Mouse (Mus musculus) frontal cortex, adult (tissue): ENCODE results near the gene Gm42688.

Source experiments
- ATAC-seq: cut with Nextera tagmentation; 2 replicates; pipeline ENCODE4 v1.9.2; 2017; ENCODE audit warnings: mild to moderate bottlenecking, moderate library complexity, mixed read lengths; ENCODE audit not compliant: low TSS enrichment

Gm42688 gene

GRCm38 (mm10) chr6:83101316-83101687 lies at the start of gene Gm42688, which contains the start of gene Ccdc142:
TSS of gene Gm42688 (plus strand) at chr6:83101617.
TSS of gene Ccdc142 (plus strand) at chr6:83101601.
- peak; percentile 62 for ATAC-seq

DNA sequence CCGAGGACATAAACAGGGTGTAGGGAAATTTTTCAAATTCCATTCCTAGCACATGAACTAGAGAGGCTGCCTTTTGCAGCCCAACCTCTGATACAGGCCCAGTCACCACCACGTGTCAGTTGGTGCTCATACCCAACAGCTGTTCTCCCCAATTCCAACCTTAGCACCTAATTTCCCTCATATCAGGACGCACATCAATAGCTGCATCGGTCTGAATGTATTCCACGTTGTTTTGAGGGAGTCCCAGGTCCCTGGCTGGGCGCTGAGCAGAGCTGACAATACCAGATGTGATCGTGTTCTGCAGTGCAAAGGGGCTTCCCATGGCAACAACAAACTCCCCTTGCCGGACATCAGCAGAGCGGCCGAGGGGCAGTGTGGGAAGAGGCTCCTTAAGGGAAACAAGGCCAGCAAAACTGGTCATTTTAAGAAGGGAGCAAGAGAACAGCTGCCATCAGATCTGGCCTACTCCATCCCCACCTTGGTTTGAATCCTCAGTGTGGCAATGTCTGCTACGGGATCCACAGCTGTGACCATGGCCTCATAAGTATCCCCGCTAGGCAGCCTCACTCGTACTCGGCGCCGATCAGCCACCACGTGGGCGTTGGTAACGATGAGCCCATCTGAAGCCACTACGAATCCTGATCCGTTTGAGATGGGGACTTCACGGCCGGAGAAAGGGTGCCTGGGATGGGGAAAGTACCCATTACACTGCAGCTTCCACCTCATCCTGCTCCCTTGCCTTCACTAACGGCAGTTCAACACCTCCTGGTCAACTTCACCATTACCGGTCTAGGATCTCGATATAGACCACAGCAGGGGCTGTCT lies 48.1 kb upstream of the Gm42688 start:
- peak; percentile 9; the same call in 1 of the 2 replicates for ATAC-seq

- ATAC-seq: peak; percentile 89
Observed at GRCm38 (mm10) chr6:83054074-83054851, 47.2 kb upstream of the Gm42688 start, which contains the start of gene Aup1. TSS of gene Aup1 (plus strand) at chr6:83054521.

DNA sequence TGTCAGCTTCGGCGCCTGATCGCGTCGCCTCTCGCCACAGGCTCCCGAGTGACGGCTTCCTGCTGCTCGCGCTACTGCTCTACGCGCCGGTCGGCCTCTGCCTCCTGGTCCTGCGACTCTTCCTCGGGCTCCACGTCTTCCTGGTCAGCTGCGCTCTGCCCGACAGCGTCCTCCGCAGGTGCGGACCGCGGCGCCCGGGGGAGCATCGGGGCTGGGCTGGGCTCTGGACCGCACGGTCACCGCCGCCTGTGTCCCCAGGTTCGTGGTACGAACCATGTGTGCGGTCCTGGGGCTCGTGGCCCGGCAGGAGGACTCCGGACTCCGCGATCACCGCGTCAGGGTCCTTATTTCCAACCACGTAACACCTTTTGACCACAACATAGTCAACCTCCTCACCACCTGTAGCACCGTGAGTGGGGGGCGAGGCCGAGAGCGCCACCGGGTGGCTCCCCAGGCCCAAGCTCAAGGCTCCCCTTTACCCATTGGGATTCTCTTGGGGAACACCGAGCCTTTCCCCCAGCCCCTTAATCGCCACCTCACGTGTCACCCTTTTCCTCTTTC lies 46.5 kb upstream of the Gm42688 start, which contains the start of gene Htra2:
Gene Htra2, minus strand, starts transcription at position 403 of the 561 bp plus-strand sequence.
- peak; percentile 24 for ATAC-seq

DNA sequence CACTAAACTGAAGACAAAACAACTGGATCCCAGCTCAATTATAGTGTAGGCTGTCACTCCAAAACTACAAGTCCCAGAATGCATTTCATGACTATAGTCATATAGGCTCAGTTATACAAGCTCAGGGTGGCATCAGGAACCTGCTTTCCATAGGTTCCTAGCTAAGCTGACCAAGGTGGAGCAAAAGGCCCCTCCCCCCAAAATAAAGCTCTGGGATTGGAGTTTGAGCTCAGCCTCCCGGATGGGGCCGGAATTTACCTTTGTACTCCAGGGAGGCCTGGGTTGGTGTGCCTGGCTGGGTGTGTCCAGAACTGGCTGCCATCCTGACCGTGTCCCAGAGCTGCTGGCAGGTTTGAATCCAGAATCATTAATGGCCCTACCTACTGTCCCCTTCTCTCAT lies 43.6 kb upstream of the Gm42688 start, which contains the start of gene Dqx1:
Gene Dqx1, plus strand, starts transcription at position 55 of the 400 bp plus-strand sequence.
- peak; percentile 26 for ATAC-seq

DNA sequence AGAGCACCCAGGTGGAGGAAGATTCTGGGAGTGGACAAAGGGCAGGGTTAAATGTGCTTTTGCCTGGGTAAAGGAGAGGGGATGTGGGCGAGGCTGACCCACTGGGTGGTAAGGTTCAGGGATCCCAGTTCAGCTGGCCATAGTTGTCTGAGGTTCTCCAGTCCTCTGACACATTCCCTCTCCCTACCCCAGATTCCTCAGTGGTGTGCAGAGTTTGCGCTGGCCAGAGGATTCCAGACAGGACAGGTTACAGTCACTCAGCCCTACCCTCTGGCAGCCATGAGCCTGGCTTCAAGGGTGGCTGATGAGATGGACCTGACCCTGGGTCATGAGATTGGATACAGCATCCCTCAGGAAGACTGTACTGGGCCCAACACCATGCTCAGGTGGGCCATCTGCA lies 42.7 kb upstream of the Gm42688 start:
- ATAC-seq: no peak

DNA sequence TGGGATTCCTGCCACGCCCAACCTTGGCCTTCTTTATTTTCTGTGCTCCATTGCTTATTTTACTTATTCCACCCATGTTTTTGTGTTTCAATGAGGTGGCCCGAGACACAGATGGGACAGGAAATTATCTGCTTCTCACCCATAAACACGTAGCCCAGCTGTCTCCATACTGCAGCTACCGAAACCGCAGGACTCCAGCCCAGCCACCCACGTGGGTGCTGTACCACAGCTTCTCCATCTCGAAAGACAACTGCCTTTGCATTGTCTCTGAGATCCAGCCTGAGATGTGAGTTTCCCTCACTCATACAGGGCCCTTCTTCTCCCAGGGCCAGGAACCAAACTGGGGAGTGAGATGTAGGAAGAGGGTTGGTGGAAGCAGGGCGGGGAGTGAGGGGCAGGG lies 35.4 kb upstream of the Gm42688 start:
- ATAC-seq: no peak

- ATAC-seq: no peak
Observed at GRCm38 (mm10) chr6:83066441-83066840, 35.0 kb upstream of the Gm42688 start.

- ATAC-seq: no peak
Observed at GRCm38 (mm10) chr6:83068221-83068620, 33.2 kb upstream of the Gm42688 start.

GRCm38 (mm10) chr6:83068706-83069487 lies 32.5 kb upstream of the Gm42688 start:
- ATAC-seq: no peak

DNA sequence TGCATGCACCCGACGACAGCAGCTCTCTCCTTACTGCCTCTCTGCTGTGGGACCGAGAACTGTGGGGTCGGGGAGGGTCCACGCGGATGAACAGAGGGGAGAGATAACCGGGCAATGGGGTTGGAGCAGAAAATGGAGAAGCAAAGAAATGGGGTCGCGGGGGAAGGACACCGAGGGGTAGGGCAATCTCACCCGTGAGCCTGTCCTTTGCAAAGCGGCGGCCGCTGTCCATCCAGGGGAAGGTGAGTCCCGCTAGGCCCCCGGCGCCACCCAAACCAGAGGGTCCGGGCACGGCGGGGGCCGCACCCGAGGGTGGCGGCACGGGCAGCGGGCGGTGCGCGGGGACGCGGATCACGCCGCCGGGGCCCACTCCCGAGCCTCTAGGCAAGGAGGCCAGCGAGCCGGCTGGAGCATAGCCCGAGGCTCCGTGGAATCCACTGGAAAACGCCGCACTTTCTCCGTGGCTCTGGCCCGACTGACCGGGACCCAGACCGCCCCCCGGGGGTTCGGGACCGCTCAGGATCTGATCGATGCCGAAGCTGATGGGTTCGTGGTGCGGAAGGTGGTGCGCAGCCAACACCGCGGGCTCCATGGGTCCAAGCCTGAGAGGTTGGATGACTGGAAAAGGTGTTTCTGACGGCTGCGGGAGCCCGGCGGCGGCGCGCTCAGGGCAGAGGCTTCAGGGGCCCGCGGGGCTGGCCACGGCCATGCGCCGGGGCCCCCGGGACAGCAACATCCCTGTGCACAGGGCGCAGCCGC lies 31.8 kb upstream of the Gm42688 start:
- no peak for ATAC-seq

GRCm38 (mm10) chr6:83070247-83070310 lies 31.3 kb upstream of the Gm42688 start, which contains the start of gene Tlx2:
TSS of gene Tlx2 (minus strand) at chr6:83070293.
- no peak for ATAC-seq

DNA sequence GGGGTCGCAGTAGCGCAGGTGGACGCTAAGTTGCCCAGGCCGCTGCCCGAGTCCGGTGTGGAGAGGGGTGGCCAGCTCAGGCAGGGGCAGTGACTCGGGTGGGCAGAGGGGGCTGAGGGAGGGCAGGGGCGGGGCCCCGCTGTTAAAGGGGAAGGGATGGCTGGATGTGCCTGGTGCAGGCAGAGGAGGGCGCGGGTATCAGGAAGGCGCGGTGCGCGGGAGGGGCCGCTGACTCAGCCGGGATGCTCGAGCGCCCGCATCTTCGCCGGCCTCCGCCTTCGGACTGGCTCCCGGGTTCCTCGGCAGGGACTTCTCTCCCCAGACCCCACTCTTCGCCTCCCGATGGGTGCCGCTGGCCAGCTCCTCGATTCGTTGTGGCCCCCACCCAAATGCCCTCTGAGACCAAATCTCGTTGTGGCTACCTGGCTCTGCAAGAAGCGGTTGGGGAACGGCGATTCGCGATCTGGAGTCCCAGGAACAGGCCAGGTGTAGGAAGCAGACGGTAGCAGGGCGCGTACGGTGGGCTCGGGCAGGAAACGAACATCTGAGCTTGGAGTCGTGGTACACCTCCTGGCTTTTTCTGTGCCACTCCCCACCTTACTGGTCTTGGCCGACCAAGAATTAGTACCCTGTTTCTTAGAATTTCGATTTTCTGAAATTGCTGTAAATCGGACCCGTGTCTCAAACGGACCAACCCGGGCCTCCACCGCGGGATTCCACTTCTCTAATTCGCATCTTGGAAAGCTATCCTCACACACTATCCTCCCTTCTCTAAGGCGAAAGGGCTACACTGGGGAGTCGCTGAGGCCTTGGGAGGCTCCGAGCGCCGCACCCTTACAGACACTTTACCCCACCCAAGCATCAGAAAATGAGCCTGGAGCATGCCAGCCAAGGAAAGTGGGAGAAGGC lies 30.9 kb upstream of the Gm42688 start:
- no peak for ATAC-seq

- no peak for ATAC-seq
Observed at GRCm38 (mm10) chr6:83071220-83071619, 30.2 kb upstream of the Gm42688 start.

- ATAC-seq: no peak
Observed at GRCm38 (mm10) chr6:83074979-83075378, 26.4 kb upstream of the Gm42688 start.

- peak; percentile 39; the same call in 1 of the 2 replicates for ATAC-seq
Observed at GRCm38 (mm10) chr6:83077630-83078323, 23.6 kb upstream of the Gm42688 start, which contains the start of gene Pcgf1. TSS of gene Pcgf1 (plus strand) at chr6:83077869.

- peak; percentile 92 for ATAC-seq
Observed at GRCm38 (mm10) chr6:83078324-83078858, 23.0 kb upstream of the Gm42688 start.

GRCm38 (mm10) chr6:83080210-83080609 lies 21.2 kb upstream of the Gm42688 start:
- no peak for ATAC-seq

DNA sequence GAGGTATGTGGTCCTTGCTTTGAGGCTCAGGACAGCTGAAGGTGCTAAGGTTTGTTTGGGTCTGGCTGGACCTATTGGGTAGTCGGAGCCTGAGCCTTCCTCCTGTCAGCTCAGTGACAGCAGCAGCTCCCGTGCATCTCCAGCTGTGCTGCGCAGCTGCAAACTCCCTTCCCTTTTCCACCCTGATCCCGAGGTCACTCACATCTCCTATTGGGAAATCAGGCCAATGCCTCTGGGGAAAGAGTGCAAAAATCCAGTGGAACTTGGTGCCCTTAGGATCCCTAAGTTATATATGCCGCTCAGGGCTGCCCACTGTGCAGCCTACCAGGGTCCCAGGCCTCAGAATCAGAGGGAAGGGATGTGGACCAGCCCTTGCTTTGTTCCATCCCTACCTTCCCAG lies 17.9 kb upstream of the Gm42688 start:
- ATAC-seq: no peak
